Mouse (Mus musculus) ES-E14 (cell line): ENCODE measurements around the gene Cln5.

Source experiments
- HCFC1 ChIP-seq: IDR thresholded peaks from 2 replicates; pipeline ENCODE4 v1.6.1; 2012; ENCODE audit warnings: low read length, inconsistent platforms, borderline replicate concordance; ENCODE audit not compliant: insufficient read depth
- MAFK ChIP-seq: IDR thresholded peaks from 2 replicates; pipeline ENCODE4 v1.6.1; 2014; ENCODE audit warnings: mild to moderate bottlenecking, low read depth, low read length, inconsistent platforms; ENCODE audit not compliant: insufficient read depth
- ZC3H11A ChIP-seq: IDR thresholded peaks from 2 replicates; pipeline ENCODE4 v1.6.1; 2012; ENCODE audit warnings: low read depth, mild to moderate bottlenecking, inconsistent platforms, low read length, borderline replicate concordance
- ZNF384 ChIP-seq: IDR thresholded peaks from 2 replicates; pipeline ENCODE4 v1.6.1; 2012; ENCODE audit warnings: low read depth, low read length, inconsistent platforms

DNA sequence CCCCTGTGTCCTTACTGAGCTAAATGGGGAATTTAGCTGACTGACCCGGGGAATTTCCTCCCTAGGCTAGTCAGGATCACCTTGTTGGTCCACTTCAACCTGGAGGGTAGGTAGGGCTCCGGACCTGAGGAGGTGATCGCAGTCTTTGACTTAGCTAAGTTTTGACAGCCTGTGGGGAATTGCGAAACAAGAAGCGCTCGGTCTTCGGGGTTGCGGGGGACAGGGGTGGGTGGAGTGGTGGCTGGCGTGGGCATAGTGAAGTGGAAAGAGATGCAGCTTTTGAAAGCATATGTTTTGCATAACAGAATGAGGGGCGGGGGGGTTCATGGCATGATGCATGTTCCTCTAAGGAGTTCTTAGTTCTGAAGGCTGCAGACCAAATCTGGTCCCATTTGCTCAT is 774 bp downstream of the Cln5 start:
- no peak for TF ChIP-seq ZNF384
- no peak for TF ChIP-seq HCFC1
- no peak for TF ChIP-seq MAFK
- TF ChIP-seq ZC3H11A: no peak
